Mouse (Mus musculus) kidney, adult 8-10 months (tissue): ENCODE data around the gene Gm10337.

Experiments used
- DNase-seq, 2 experiments: peaks; one replicate each; pipeline ENCODE4 v3.0.0; 2022

Gm10337 gene

DNA sequence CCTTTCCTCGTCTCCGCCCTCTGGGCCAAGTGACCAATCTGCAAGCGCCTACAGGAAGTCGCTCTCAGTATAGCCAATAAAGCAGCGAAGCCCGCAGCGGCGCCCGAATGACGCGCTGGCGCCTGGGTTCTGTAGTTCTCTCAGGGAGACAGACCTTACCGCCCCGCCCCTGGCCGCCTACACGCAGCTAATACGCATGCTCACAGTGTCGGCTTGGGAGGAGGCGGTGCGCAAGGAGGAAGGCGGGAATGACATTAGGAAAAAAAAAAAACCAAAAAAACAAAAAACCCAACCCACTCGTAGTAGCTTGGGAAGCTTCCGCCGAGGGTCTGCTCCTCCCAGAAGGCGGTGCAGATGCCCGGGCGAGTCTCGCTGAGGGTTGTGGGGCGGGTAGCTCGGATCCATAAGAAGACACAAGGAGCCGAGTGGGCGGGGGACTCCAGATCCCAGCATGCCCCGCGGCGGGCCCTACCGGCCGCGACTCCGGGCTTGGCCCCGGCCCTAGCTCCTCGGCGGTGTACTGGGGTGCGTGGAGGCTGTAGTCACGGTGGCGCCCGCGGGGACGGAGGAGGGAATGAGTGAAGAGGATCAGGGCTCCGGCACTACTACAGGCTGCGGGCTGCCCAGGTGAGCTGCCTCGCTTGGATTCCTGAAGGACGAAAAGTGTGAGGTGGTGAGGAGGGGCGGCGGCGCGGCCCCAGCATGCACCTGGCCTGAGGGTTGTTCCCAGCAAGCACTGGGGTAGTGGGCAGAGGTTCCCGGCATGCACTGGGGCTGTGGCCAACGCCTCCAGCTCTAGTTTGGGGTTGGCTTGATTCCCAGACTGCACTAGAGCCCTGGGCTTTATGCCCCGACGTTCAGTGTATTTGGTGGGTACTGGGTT lies 14.7 kb downstream of the Gm10337 start, which contains the start of gene Tarbp2:
TSS of gene Tarbp2 (plus strand) at position 217 of the 883 bp plus-strand sequence.
- DNase-seq, result peak; percentile 100

DNA sequence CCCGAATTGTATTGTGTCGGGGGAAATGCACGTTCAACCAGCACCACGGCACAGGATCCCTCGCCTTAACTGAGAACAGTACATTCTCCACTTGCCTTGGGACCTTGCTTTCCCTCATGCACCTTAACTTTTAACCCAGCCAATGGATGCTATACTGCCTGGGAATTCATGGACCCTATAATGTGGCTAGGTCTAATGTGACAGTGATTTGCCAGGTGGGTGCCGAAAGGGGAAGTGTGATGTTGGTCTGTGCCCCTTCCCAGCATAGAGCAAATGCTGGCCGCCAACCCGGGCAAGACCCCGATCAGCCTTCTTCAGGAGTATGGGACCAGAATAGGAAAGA lies 15.3 kb downstream of the Gm10337 start:
- no peak for DNase-seq

DNA sequence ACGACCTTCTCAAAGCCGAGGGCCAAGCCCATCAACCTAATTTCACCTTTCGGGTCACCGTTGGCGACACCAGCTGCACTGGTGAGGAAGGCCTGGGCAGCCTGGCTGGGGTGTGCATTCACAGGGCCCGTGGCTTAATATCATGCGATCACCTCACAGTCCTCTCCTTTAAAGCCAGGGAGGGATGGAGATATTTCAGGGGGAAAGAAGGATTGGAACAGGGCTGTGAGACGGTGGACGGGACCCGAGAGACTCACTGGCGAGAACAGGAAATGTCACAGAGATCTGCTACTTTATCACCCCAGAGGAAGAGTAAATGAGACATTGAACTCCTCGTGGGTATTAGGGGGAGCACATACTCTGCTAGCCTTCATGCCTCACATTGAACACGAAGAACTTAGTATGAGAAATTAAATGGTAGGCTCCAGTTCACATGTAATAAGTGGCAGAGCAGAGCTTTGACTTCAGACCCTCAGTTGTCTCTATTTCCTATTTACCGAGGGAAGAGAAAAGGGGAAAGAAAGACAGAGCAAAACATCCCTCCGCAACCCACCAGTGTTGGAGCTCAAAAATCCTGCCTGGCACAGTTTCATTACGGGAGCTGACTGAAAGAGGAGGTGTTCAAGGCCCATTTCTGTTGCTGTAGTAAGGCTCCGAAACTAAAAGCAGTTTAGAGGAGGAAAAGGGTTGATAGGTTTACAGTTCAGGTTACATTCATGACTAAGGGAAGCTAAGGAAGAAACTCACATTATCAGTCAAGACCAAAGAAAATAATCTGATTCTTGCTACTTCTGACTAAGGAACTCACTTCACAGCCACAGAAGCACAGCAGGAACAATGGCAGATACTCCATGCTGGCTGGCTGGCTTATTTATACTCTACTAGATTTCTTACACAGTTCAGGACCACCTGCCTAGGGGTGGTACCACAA lies 16.0 kb downstream of the Gm10337 start:
- DNase-seq, result no peak

DNA sequence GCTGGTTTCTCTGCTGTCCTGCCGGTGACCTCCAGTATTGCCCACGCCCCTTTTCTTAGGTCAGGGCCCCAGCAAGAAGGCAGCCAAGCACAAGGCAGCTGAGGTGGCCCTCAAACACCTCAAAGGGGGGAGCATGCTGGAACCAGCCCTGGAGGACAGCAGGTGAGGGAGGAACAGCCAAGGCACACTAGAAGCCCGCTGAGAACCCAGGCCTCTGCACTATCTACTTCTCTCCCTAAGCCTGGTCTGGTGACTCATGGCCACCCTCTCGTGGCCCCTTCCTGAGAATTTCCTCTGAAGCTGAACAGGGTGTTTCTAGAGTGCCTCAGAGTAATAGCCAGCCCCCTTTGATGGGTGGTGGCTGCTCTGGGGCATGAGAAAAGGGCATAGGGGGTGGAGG lies 16.9 kb downstream of the Gm10337 start:
- no peak for DNase-seq

DNA sequence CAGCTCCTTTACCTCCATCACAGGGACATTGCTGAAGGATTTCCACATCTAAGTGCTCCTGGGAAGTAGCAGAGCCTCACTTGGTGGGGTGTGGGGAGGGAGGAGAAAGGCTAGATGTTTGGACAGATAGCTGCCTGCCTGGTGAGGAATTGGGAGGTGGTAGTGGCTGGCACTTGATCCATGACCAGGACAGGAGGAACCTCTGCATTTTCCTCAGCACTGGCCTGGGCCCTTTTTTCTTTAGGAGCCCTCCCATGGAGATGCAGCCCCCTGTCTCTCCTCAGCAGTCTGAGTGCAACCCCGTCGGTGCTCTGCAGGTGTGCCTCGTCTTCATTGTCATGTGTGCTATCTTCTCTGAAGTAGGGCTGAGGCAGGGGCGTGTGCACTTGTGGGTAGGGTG lies 18.0 kb downstream of the Gm10337 start:
- no peak for DNase-seq

DNA sequence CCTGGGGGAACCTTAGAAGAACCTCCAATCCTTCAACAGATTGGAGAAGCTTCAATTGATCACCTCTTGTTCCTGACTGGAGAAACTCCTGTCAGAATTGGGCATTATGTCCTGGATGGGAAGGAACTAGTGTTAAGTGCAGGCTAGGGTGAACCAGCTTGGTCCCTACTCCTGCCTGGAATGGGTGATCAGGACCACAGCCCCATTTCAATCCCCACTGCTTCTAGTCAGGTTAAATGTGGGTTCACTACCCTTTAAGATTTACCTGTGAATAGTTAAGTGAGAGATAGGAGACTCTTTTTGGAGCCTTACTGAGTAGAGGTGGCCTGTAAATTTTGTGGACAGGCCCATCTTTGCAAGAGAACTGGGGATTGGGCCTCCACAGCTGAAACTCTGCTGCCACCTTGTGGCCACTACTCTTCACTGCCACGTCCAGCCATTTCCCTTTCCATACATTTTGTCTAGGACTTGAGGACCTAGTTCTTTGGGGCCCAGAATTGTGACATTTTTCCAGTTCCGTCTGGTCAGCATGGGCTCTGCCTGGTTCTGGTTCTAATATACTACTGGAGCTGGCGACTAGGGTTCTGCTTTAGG lies 21.5 kb downstream of the Gm10337 start, which contains the start of gene Npff:
TSS of gene Npff (minus strand) at position 51 of the 594 bp plus-strand sequence.
- DNase-seq, result peak in 1 of 2 experiments; percentile 73

DNA sequence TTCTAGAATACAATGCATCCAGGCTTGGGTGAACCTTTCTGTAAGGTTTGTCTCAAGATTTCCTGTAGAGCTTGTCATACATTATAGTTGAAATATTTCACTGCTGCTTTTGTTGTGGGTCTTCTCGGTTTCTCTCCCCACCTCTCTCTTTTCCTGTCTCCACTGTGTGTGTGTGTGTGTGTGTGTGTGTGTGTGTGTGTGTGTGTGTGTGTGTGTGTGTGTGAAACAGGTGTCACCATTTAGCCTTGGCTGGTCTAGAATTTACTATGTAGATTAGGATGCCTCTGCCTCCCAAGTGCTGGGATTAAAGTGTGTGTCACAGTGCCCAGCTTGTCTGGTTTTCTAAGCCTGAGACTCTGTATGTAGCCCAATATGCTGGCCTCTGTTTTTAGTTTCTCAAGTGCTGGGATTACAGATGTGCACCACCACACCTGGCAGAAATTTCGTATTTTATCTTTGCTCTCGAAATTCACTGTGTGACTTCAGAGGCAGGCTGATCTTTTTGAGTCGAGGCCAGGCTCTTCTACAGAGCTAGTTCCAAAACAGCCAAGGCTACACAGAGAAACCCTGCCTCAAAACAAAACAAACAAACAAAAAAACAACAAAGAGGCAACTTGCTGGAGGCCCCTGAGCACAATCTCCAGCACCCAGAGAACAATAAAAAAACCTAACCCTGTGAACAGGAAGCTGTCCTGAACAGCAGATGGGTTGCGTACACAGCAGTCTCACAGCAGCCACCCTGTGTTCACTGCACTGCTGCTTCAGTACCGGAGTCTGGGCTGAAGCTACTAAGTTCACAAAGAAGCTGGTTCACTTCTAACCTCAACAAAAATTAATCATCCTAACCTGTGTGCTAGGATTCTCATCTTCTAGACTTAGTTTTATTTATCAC lies 22.8 kb downstream of the Gm10337 start:
- DNase-seq, result no peak

DNA sequence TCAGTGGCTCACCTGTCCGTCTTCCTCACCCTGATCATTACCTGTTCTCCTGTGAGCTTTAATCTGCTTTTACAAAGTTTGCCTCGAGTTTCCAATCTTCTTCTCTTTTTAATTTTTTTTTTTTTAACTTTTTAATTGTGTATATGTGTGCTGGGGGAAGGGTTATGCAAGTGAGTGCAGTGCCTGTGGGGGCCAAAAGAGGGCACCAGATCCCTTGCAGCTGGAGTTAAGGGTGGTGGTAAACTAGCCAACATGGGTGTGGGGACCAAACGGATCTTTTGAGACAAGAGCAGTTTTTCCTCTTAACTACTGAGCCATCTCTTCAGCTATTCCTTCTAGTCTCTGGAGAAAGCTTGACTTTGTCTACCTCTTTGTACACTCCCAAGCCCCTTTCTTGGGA lies 24.4 kb downstream of the Gm10337 start:
- no peak for DNase-seq

DNA sequence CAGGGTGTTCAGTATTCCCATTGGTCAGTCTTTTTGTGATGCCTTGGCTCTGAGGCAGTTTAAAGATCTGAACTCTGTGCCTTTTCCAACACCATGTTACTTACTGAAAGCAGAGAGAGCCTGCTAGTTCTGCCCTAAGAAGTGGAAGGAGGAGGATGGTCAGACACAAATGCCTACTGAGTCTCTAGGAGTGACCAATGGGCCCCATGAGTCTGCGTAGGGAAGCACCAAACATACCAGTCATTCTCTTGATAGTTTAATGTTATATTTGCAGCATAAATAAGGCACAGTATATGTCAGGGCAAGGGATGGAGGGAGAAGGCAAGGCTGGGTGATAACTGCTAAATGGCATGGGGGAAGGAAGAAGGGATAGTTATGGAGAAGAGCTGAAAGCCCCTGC lies 24.9 kb downstream of the Gm10337 start:
- no peak for DNase-seq

DNA sequence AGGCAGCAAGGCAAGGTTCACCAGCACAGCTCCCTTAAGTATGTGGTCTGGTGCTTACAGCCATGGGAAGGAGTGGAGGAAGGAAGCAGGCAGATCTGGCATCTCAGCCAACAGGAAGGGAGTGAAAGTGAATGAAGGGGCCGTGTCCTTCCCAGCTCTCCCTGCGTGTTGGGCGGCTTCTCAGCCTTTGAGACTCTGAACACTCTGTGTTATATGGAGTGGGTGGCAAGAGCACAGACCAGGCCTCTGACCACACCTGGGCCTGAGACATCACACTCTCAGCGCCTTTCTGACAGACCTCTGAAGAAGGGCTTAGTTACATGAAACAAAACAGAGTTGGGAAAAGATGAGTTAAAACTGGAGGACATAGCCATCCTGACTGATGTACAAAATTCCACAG lies 27.0 kb downstream of the Gm10337 start:
- DNase-seq, result no peak

DNA sequence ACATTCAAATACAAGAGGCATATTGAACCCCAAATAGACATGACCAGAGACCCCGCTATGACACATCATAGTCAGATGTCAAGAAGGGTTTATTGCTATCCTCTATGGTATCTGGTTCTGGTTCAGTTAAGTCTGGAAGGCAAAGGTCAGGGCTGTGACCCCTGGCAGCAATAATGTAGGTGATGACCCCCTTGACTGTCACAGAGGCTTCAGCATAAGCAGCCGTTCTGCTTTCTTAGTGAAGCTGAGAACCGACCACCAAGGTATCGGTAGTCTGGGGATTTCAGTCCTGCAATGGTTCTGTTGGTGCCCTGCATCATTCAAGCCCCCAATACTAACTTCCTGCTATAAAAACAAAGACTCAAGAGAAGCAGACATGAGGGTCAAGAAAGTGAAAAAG lies 28.1 kb downstream of the Gm10337 start:
- no peak for DNase-seq

DNA sequence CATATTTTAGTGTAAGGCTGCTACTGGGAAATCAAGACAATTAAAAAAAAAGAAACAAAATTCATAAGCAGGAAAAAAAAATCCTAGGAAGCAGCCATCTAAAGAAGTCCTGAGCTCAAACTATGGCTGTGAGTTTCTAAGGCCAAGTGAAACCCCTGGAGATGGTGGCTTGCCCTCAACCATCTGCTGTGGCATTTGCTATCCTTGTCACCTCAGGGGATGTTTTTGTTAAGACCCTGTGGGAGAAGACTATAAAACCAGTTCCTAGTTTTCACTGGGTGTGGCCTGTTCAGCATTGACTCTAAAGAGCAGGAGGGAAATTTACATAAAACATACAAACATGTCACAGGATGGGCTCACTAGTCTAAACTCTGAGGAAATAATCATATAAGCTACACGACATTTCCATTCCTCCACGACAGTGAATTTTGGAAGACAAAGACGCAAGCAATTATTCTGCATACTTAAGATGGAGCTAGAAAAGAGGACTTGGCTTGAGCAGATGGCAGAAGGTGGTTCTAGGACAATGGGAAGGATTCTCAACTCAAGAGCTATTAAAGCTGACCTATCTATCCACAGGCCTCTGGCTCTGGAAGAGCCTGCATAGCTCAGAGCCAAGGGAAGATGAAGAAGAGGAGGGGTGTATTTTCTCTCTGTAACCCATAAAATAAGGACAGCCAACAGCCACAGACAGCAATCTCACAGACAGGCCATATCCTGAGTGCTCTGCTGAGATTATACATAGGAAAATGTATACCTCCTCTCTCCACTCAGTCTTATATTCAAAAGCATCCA lies 28.8 kb downstream of the Gm10337 start:
- DNase-seq, result no peak

DNA sequence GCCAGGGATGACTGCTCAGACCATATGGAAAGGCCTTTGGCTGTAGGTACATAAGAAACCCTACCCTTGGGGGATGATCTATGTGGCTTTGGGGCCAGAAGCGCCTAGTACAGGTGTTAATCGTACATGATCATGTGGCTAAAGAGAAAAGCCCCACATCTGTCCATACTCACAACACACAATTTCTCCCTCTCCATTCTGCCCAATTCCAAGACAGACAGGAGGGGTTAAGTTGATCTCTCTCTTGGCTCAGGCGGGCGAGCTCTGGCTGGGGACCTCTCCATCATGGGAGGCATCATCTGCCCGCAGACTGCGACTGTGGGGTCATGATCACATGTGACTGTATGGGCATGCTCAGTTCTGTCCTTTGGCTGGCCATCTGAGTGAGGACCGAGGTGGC lies 30.4 kb downstream of the Gm10337 start:
- DNase-seq, result no peak

DNA sequence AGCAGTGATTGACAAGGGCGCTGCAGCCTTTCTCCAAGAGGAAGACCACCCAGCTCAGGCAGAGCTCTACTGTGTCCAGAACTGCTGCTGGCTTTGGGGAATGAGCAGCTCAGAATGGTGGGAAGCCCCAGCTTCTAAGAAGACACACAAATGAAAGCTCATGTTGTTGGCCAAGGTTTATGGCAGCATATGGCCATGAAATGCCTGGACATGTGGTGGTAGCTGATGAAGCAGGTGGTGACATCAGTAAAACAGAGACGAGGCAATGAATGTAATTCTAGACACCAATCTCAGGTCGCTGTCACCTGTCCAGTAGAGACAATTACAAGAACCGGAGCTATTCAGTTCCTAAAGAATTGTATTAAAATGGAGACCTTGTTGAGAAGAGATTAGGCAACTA lies 41.3 kb downstream of the Gm10337 start:
- DNase-seq, result no peak

DNA sequence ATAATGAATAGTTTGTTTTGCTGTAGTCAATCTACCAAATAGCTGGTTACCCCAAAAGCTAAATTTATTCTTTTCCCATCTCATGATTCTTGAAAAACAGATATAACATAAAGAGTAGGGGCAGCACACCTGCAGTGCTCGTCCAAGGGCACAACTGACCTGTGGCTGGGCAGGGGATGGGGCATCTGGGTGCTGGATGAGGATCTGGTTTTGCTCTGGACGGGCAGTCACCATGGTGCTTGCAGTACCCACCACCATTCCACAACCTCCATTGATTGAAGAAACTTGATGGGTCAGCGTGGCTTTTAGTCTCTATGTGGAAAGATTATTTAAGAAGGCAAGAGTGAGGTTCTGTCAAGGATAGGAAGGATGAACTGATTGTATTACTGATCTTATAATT lies 42.7 kb downstream of the Gm10337 start:
- DNase-seq, result no peak

DNA sequence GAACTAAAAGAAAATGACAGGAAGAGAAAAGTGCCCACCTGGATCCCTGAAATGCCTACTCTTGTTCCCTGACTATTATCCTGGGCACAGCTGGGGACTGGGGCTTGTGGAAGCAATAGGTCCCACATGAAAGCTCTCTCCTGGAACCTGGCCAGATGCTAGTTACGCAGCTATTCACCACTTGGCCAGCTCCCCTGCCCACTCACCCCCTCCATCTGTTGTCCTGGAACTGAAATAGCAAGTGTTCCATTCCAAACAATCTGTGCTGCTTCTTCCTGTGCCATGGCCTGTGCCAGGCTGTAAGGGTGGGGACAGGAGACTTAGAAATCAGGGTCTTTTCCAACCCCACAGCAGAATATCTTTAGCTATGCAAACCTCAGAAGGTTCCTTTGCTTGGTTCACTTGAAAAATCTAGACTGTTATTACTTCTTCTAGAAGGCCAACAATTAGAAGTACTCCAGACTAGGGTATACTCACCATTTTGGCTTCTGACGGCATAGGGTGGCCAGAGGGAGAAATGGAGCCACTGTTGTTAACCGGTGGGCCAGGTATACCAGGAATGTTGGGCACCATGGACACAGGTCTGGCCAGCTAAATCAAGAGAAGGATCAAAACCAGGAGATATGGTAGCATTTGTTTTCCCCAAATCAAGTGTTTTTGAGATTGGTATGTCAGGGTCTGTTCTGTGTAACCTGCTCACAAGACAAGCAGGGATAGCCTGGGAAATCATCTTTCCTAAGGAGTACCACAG lies 43.3 kb downstream of the Gm10337 start:
- DNase-seq, result peak; percentile 34 to 38

DNA sequence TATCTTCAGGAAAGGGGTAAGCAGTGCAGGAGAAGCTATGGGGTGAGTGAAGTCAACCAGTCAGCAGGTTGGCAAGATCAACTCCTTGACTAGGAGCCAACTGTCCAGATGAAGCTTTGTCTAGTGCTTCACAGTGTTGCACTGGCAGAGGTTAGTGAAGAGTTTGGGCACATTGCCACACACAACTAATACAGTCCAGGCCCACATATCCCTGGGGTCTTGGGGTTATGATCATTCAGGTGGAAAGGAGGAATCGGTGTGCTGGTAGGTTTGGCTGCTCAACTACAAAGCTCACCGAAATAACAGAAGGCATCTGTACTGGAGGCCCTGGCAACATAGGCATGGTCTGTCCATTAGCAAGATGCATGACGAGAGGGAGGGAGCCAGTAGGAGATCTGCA lies 44.0 kb downstream of the Gm10337 start:
- DNase-seq, result peak in 1 of 2 experiments; percentile 20

DNA sequence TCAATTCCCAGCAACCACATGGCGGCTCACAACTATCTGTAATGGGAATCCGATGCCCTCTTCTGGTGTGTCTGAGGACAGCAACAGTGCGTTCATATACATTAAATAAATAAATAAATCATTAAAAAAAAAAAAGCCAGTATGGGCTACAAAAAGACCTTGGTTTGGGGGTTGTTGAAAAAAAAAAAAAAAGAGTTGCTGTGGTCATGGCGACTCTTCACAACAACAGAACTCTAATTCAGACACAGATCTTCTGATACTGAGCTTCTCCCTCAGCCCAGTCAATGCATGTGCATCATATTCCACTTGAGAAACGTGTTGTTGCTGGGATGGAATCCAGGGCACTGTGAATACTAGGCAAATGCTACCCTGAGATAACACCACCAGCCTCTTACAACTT lies 49.1 kb downstream of the Gm10337 start:
- DNase-seq, result no peak
